In genomic region chr2:146490926-146491325, GRCm38 (mm10) we compare ENCODE assay signal across 35 mouse cellular contexts.
"Had no signal": no experiment of that assay in that cellular context is flagged by ENCODE, and none has a peak within 500 bp of the region (broad histone marks: within the 10 kb centered on the region; RNA-seq: fewer than 3 reads in every experiment).

No protein-coding gene starts in this region.

- H3K27ac ChIP-seq: heart, adult 2 months; heart, embryonic 10.5 days; heart, embryonic 13.5 days; heart, embryonic 15.5 days; hindbrain, embryonic 10.5 days; hindbrain, embryonic 12.5 days; hindbrain, embryonic 13.5 days; hindbrain, embryonic 14.5 days; hindbrain, embryonic 15.5 days; hindbrain, postnatal 0 days; intestine, embryonic 15.5 days; kidney, embryonic 15.5 days; kidney, postnatal 0 days; layer of hippocampus, adult 2 months had no signal

- H3K9me3 ChIP-seq: heart, embryonic 10.5 days; heart, embryonic 12.5 days; heart, embryonic 13.5 days; heart, embryonic 15.5 days; hindbrain, embryonic 10.5 days; hindbrain, embryonic 12.5 days; hindbrain, embryonic 13.5 days; hindbrain, embryonic 15.5 days; intestine, embryonic 15.5 days; kidney, embryonic 15.5 days had no signal

- DNase-seq: heart, adult 2 months; heart, postnatal 10 days; heart, postnatal 14 days; heart, postnatal 36 days; heart, postnatal 4 days; kidney, adult 11 months; kidney, adult 18-20 months; kidney, adult 2 months; kidney, adult 8-10 months; kidney, adult 9 months; kidney, postnatal 10 days; kidney, postnatal 14 days; kidney, postnatal 25 days; kidney, postnatal 36 days; kidney, postnatal 4 days; layer of hippocampus, adult 9-11 months had no signal

- ATAC-seq: hindbrain, embryonic 16.5 days; hindbrain, postnatal 0 days; inflammation-experienced regulatory T-cells, adult 6 months; intestine, embryonic 15.5 days; intestine, embryonic 16.5 days; intestine, postnatal 0 days had no signal

- H3K4me3 ChIP-seq: heart, adult 2 months; heart, embryonic 10.5 days; heart, embryonic 12.5 days; heart, embryonic 13.5 days; heart, embryonic 15.5 days; hindbrain, embryonic 10.5 days; hindbrain, embryonic 12.5 days; hindbrain, embryonic 13.5 days; hindbrain, embryonic 15.5 days; intestine, embryonic 15.5 days; kidney, embryonic 15.5 days; layer of hippocampus, adult 2 months had no signal

- H3K36me3 ChIP-seq: heart, embryonic 12.5 days; heart, embryonic 13.5 days; heart, embryonic 15.5 days; hindbrain, embryonic 10.5 days; hindbrain, embryonic 12.5 days; hindbrain, embryonic 13.5 days; hindbrain, embryonic 15.5 days; intestine, embryonic 15.5 days; kidney, embryonic 15.5 days had no signal

- H3K4me2 ChIP-seq: heart, embryonic 11.5 days; heart, embryonic 12.5 days; heart, embryonic 13.5 days; heart, embryonic 15.5 days; hindbrain, embryonic 12.5 days; hindbrain, embryonic 13.5 days; hindbrain, embryonic 14.5 days; hindbrain, embryonic 15.5 days; intestine, embryonic 15.5 days; kidney, embryonic 15.5 days had no signal

- H3K4me1 ChIP-seq: hindbrain, embryonic 10.5 days; hindbrain, embryonic 12.5 days; hindbrain, embryonic 13.5 days; hindbrain, embryonic 15.5 days; intestine, embryonic 15.5 days; kidney, embryonic 15.5 days had no signal

- H3K9ac ChIP-seq: heart, embryonic 12.5 days; heart, embryonic 13.5 days; heart, embryonic 15.5 days; hindbrain, embryonic 12.5 days; hindbrain, embryonic 13.5 days; hindbrain, embryonic 14.5 days; hindbrain, embryonic 15.5 days; intestine, embryonic 15.5 days; kidney, embryonic 15.5 days had no signal

- H3K27me3 ChIP-seq: heart, embryonic 12.5 days; heart, embryonic 13.5 days; heart, embryonic 15.5 days; hindbrain, embryonic 12.5 days; hindbrain, embryonic 13.5 days; hindbrain, embryonic 15.5 days; intestine, embryonic 15.5 days; kidney, embryonic 15.5 days had no signal
